In the genomic region with DNA sequence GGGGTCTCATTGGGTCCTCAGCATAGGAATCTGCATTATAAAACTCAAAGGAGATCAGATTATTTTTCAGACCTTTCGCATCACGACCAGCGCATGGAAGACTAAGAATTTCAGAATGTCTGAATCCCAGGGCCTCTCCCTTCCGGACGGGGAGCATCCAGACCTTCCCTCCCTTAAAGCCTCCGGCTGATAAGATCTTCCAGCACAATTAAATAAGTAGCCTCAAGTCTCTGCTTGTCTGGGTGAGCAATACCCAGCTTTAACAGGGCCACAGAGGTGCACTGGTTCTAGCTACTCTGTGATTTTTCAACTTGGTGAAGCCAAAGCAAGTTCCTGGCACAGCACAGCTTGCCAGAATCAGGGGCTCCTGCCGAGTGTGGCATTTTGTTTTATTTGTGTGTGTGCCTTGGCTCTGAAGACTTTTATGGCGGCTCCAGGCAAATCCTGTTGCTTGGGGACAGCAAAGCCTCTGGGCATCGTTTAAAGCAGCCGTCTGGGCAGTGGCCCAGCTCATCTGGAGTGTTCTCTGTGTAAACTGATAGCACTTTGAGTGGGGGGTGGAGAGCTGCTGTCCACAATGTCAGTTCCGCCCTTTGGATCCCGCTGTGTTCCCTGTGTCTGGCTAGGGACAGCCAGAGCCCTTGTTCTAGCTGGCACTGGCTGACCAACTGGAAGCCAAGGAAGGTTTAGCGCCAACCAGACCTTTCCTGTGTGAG, we compare ENCODE assay signal across 8 mouse cellular contexts. TPM values are rescaled to one million over a fixed set of nuclear protein-coding genes. Genes with fewer than 3 reads are reported as not detected.
A peak's percentile ranks its signal among the peaks of the same experiment; 100 is the strongest.
DNase-seq lines count a peak whose midpoint lies in the region; ATAC-seq and TF ChIP-seq lines count a peak whose summit lies in the region.

No protein-coding gene starts in this region.

- TF ChIP-seq CTCF in olfactory bulb, adult 2 months (IDR thresholded peaks at IDR 0.05; ENCODE audit: insufficient read depth, low read depth, low read length), result no peak

- peaks cover 3% of the 10 kb centered on the region; the same call in 1 of the 2 replicates for H3K4me1 ChIP-seq in forebrain, embryonic 14.5 days (ENCODE audit: control insufficient read depth, insufficient read depth, low read length)
- H3K4me1 ChIP-seq in liver, embryonic 16.5 days (ENCODE audit: control insufficient read depth, low read depth, low read length), result peaks cover 17% of the 10 kb centered on the region
- H3K4me1 ChIP-seq in olfactory bulb, adult 2 months (ENCODE audit: control insufficient read depth, insufficient read depth, low read length), result no peaks in the 10 kb centered on the region; the same call in none of the 2 replicates

- peak; percentile 89 for DNase-seq in 3T3-L1 (ENCODE audit: low read depth, low spot score)
- peak; percentile 40 for DNase-seq in brain, embryonic 18.5 days (ENCODE audit: low read depth, low spot score)
- DNase-seq in forebrain, embryonic 14.5 days (ENCODE audit: low spot score), result peak; percentile 74
- DNase-seq in heart, postnatal 10 days, result peak; percentile 90 to 92
- DNase-seq in layer of hippocampus, adult 18-20 months (ENCODE audit: low spot score in 2 of 2), result peak; percentile 24 to 62
- DNase-seq in spleen, adult 12 weeks (ENCODE audit: low spot score), result no peak

- no peak for TF ChIP-seq POLR2A in olfactory bulb, adult 2 months (IDR thresholded peaks at IDR 0.05; ENCODE audit: insufficient read depth, low read depth, low read length)

- no peaks in the 10 kb centered on the region for H3K27me3 ChIP-seq in forebrain, embryonic 14.5 days (replicated peaks; ENCODE audit: control insufficient read depth, insufficient read depth, low read length)
- H3K27me3 ChIP-seq in liver, embryonic 16.5 days (ENCODE audit: control insufficient read depth, insufficient read depth, low read depth, low read length), result no peaks in the 10 kb centered on the region

- 37% methylated on average over 13 of the region's 13 CpGs for WGBS in forebrain, embryonic 14.5 days
- 33% methylated on average over 13 of the region's 13 CpGs for WGBS in liver, embryonic 16.5 days (ENCODE audit: insufficient replicate concordance)
- WGBS in olfactory bulb, adult 2 months, result 41% methylated on average over 13 of the region's 13 CpGs

- H3K27ac ChIP-seq in forebrain, embryonic 14.5 days (ENCODE audit: low read depth, low read length), result 0 out of 2 replicates have a peak overlapping the region, but pooled peaks have one; percentile 21
- no peak overlapping the region for H3K27ac ChIP-seq in liver, embryonic 16.5 days (ENCODE audit: low read length)
- H3K27ac ChIP-seq in olfactory bulb, adult 2 months (ENCODE audit: insufficient read depth, low read depth, low read length), result 0 out of 2 replicates have a peak overlapping the region, but pooled peaks have one; percentile 59

- H3K4me2 ChIP-seq in forebrain, embryonic 14.5 days (ENCODE audit: low read length), result peak overlapping the region; percentile 22; the same call in 1 of the 2 replicates
- peak overlapping the region; percentile 58 for H3K4me2 ChIP-seq in liver, embryonic 16.5 days (ENCODE audit: low read depth, low read length)

- ATAC-seq in forebrain, embryonic 14.5 days, result peak; percentile 57
- ATAC-seq in liver, embryonic 16.5 days (ENCODE audit: low read depth), result 0 out of 2 replicates have a peak, but pooled peaks have one; percentile 49

- H3K4me3 ChIP-seq in forebrain, embryonic 14.5 days (ENCODE audit: low read depth, low read length), result no peak overlapping the region
- peak overlapping the region; percentile 43 for H3K4me3 ChIP-seq in liver, embryonic 16.5 days (ENCODE audit: low read depth, low read length)
- peak overlapping the region; percentile 28; the same call in 1 of the 2 replicates for H3K4me3 ChIP-seq in olfactory bulb, adult 2 months (ENCODE audit: insufficient read depth, low read depth, low read length)

- H3K9me3 ChIP-seq in forebrain, embryonic 14.5 days (replicated peaks; ENCODE audit: control insufficient read depth, low read length), result no peaks in the 10 kb centered on the region
- no peaks in the 10 kb centered on the region for H3K9me3 ChIP-seq in liver, embryonic 16.5 days (replicated peaks; ENCODE audit: control insufficient read depth, low read length)

- no peaks in the 10 kb centered on the region for H3K36me3 ChIP-seq in forebrain, embryonic 14.5 days (ENCODE audit: control insufficient read depth, insufficient read depth, low read length)
- H3K36me3 ChIP-seq in liver, embryonic 16.5 days (ENCODE audit: control insufficient read depth, insufficient read depth), result no peaks in the 10 kb centered on the region

- no peak overlapping the region for H3K9ac ChIP-seq in forebrain, embryonic 14.5 days (ENCODE audit: low read length)
- H3K9ac ChIP-seq in liver, embryonic 16.5 days (ENCODE audit: low read depth, low read length), result peak overlapping the region; percentile 31; the same call in 1 of the 2 replicates

- intact Hi-C loops in heart, postnatal 10 days (cut with DNase I), result loop anchor here (2.0 kb wide), 1 partner anchor 606 kb away; no protein-coding TSS in a partner anchor

RNA-seq across cellular contexts. Expression of a gene that starts 0.6 kb away (rescaled TPM):
- polyA plus RNA-seq in forebrain, embryonic 14.5 days (2014; fragmentation: Nextera tagmentation; extraction: Ambion mirVana), result 0.08 and 0.19 TPM in 2 replicates
- total RNA-seq in heart, postnatal 10 days (2021), result 1 to 10 TPM; 2.7 to 2.9 TPM
- total RNA-seq in layer of hippocampus, adult 18-20 months (2021), result 1 to 10 TPM; 3.8 to 4.3 TPM
- 0.36 and 0.44 TPM in 2 replicates for polyA plus RNA-seq in liver, embryonic 16.5 days (2015; fragmentation: Nextera tagmentation; extraction: Ambion mirVana)
- polyA plus RNA-seq in olfactory bulb, adult 2 months (2012; ENCODE audit: insufficient read depth, insufficient read length, low replicate concordance, missing spikeins), result not detected in 2 replicates

RNA-seq across cellular contexts. Expression of a gene that starts 11.6 kb away (rescaled TPM):
- polyA plus RNA-seq in forebrain, embryonic 14.5 days (2014; fragmentation: Nextera tagmentation; extraction: Ambion mirVana), result 22.1 and 22.6 TPM in 2 replicates
- total RNA-seq in heart, postnatal 10 days (2021), result 1 to 10 TPM; 8.8 to 8.9 TPM
- total RNA-seq in layer of hippocampus, adult 18-20 months (2021), result 10 to 100 TPM; 15.7 to 17.5 TPM
- 2.7 and 2.8 TPM in 2 replicates for polyA plus RNA-seq in liver, embryonic 16.5 days (2015; fragmentation: Nextera tagmentation; extraction: Ambion mirVana)
- polyA plus RNA-seq in olfactory bulb, adult 2 months (2012; ENCODE audit: insufficient read depth, insufficient read length, low replicate concordance, missing spikeins), result not detected in 2 replicates

RNA-seq across cellular contexts. Expression of a gene that starts 34.5 kb away (rescaled TPM):
- polyA plus RNA-seq in forebrain, embryonic 14.5 days (2014; fragmentation: Nextera tagmentation; extraction: Ambion mirVana), result 11.0 and 12.2 TPM in 2 replicates
- total RNA-seq in heart, postnatal 10 days (2021), result 1 to 10 TPM; 6.4 to 7.2 TPM
- total RNA-seq in layer of hippocampus, adult 18-20 months (2021), result under 1 TPM; 0.18 to 0.22 TPM
- polyA plus RNA-seq in liver, embryonic 16.5 days (2015; fragmentation: Nextera tagmentation; extraction: Ambion mirVana), result 7.4 and 8.4 TPM in 2 replicates
- not detected in 2 replicates for polyA plus RNA-seq in olfactory bulb, adult 2 months (2012; ENCODE audit: insufficient read depth, insufficient read length, low replicate concordance, missing spikeins)
